ENCODE assay signal across 24 mouse cellular contexts in the genomic region with DNA sequence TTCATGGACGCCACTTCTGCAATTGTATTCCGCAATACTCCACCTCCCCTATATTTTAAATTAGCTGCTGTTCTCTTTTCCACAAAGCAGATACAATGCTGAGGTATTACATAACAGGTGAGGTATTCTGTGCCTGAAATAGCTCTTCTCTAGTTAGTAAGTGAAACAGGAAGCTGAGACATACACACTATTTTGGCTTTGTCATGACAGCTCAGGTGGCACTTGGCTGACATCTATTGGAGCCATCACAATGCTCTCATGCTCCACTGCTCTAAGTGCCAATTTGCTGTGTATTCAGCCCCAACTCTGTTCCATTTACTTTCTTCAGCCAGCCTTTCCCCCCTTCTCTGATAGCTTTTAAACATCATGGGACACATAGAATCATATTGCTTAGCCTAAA.
DNase-seq lines count a peak whose midpoint lies in the region; ATAC-seq and TF ChIP-seq lines count a peak whose summit lies in the region.
"Had no signal": no experiment of that assay in that cellular context is flagged by ENCODE, and none has a peak within 500 bp of the region (broad histone marks: within the 10 kb centered on the region; RNA-seq: fewer than 3 reads in every experiment).

No protein-coding gene starts in this region.

- no peak for TF ChIP-seq POLR2A in brain, embryonic 14.5 days (IDR thresholded peaks at IDR 0.05; ENCODE audit: borderline replicate concordance, extremely low read depth, insufficient read depth, insufficient read length, poor library complexity, severe bottlenecking)

- H3K4me2 ChIP-seq in forebrain, embryonic 14.5 days (ENCODE audit: low read length) = no peak overlapping the region
- no peak overlapping the region for H3K4me2 ChIP-seq in forebrain, embryonic 15.5 days (replicated peaks)
- H3K4me2 ChIP-seq: embryonic facial prominence, embryonic 12.5 days; forebrain, embryonic 12.5 days; heart, embryonic 11.5 days; limb, embryonic 13.5 days; liver, embryonic 12.5 days; midbrain, embryonic 12.5 days; stomach, embryonic 15.5 days had no signal

- ATAC-seq in forebrain, embryonic 14.5 days = no peak
- no peak for ATAC-seq in forebrain, embryonic 15.5 days (replicated peaks)
- ATAC-seq: hindbrain, postnatal 0 days; intestine, embryonic 16.5 days; liver, embryonic 12.5 days had no signal

- no peak overlapping the region for H3K27ac ChIP-seq in forebrain, embryonic 14.5 days (ENCODE audit: low read depth, low read length)
- H3K27ac ChIP-seq in forebrain, embryonic 15.5 days (replicated peaks) = no peak overlapping the region
- H3K27ac ChIP-seq: embryonic facial prominence, embryonic 12.5 days; forebrain, embryonic 12.5 days; hindbrain, postnatal 0 days; limb, embryonic 13.5 days; liver, embryonic 12.5 days; midbrain, embryonic 12.5 days; stomach, embryonic 15.5 days had no signal

- H3K27me3 ChIP-seq in forebrain, embryonic 14.5 days (replicated peaks; ENCODE audit: control insufficient read depth, insufficient read depth, low read length) = no peaks in the 10 kb centered on the region
- H3K27me3 ChIP-seq in forebrain, embryonic 15.5 days = no peaks in the 10 kb centered on the region
- H3K27me3 ChIP-seq: embryonic facial prominence, embryonic 12.5 days; forebrain, embryonic 12.5 days; limb, embryonic 13.5 days; liver, embryonic 12.5 days; midbrain, embryonic 12.5 days; stomach, embryonic 15.5 days had no signal

- DNase-seq in forebrain, embryonic 14.5 days (ENCODE audit: low spot score) = peak; percentile 11
- peak; percentile 0 for DNase-seq in 416B (ENCODE audit: low read depth)
- DNase-seq in brain, embryonic 14.5 days (ENCODE audit: low read depth) = peak; percentile 37
- peak; percentile 6 to 15 for DNase-seq in cerebellum, postnatal 25 days
- no peak for DNase-seq in c-Kit-positive CD71-positive TER-119-positive erythroid progenitor cells, embryonic 14.5 days (ENCODE audit: low spot score)
- no peak for DNase-seq in adrenal gland, postnatal 4 days (ENCODE audit: low spot score in 2 of 2)
- DNase-seq: adrenal gland, adult 2 months; gastrocnemius, postnatal 10 days; heart, postnatal 10 days; kidney, adult 9 months; kidney, postnatal 14 days; lung, adult 18-20 months; lung, postnatal 10 days had no signal

- no peaks in the 10 kb centered on the region for H3K9me3 ChIP-seq in forebrain, embryonic 14.5 days (replicated peaks; ENCODE audit: control insufficient read depth, low read length)
- no peaks in the 10 kb centered on the region for H3K9me3 ChIP-seq in forebrain, embryonic 15.5 days
- H3K9me3 ChIP-seq: embryonic facial prominence, embryonic 12.5 days; forebrain, embryonic 12.5 days; limb, embryonic 13.5 days; midbrain, embryonic 12.5 days; stomach, embryonic 15.5 days had no signal

- no peak overlapping the region for H3K4me3 ChIP-seq in forebrain, embryonic 14.5 days (ENCODE audit: low read depth, low read length)
- H3K4me3 ChIP-seq in forebrain, embryonic 15.5 days = no peak overlapping the region
- H3K4me3 ChIP-seq: embryonic facial prominence, embryonic 12.5 days; erythroblast, embryonic 14.5 days; forebrain, embryonic 12.5 days; limb, embryonic 13.5 days; liver, embryonic 12.5 days; midbrain, embryonic 12.5 days; stomach, embryonic 15.5 days had no signal

- 65% methylated on average over 2 of the region's 2 CpGs for WGBS in forebrain, embryonic 14.5 days
- WGBS in forebrain, embryonic 15.5 days = 76% methylated on average over 2 of the region's 2 CpGs

- no peaks in the 10 kb centered on the region for H3K4me1 ChIP-seq in forebrain, embryonic 14.5 days (ENCODE audit: control insufficient read depth, insufficient read depth, low read length)
- no peaks in the 10 kb centered on the region for H3K4me1 ChIP-seq in forebrain, embryonic 15.5 days
- H3K4me1 ChIP-seq: embryonic facial prominence, embryonic 12.5 days; forebrain, embryonic 12.5 days; limb, embryonic 13.5 days; liver, embryonic 12.5 days; midbrain, embryonic 12.5 days; stomach, embryonic 15.5 days had no signal

- TF ChIP-seq CTCF in brain, embryonic 14.5 days (IDR thresholded peaks at IDR 0.05; ENCODE audit: borderline replicate concordance, extremely low read depth, insufficient read depth, insufficient read length) = no peak

- H3K36me3 ChIP-seq in forebrain, embryonic 14.5 days (ENCODE audit: control insufficient read depth, insufficient read depth, low read length) = no peaks in the 10 kb centered on the region
- H3K36me3 ChIP-seq in forebrain, embryonic 15.5 days = no peaks in the 10 kb centered on the region
- H3K36me3 ChIP-seq: embryonic facial prominence, embryonic 12.5 days; forebrain, embryonic 12.5 days; limb, embryonic 13.5 days; liver, embryonic 12.5 days; midbrain, embryonic 12.5 days; stomach, embryonic 15.5 days had no signal

- H3K9ac ChIP-seq in forebrain, embryonic 14.5 days (ENCODE audit: low read length) = no peak overlapping the region
- H3K9ac ChIP-seq in forebrain, embryonic 15.5 days (replicated peaks) = no peak overlapping the region
- H3K9ac ChIP-seq: embryonic facial prominence, embryonic 12.5 days; forebrain, embryonic 12.5 days; limb, embryonic 13.5 days; liver, embryonic 12.5 days; midbrain, embryonic 12.5 days; stomach, embryonic 15.5 days had no signal

Comparison
In these comparisons a context has a peak if more than half of its experiments do, and no peak if none do; other contexts are left out.
1. DNase-seq: peak in forebrain, embryonic 14.5 days (single experiment), 416B (single experiment), brain, embryonic 14.5 days (single experiment) and cerebellum, postnatal 25 days (2 of 2); none in c-Kit-positive CD71-positive TER-119-positive erythroid progenitor cells, embryonic 14.5 days (single experiment) and adrenal gland, postnatal 4 days (0 of 2).